Mouse (Mus musculus): Measurements from ENCODE around the gene Mb21d2.

Gene Mb21d2

GRCm38 (mm10) chr16:28928815-28929685 is at the start of gene Mb21d2:
Gene Mb21d2, minus strand, starts transcription at chr16:28929673.
- DNase-seq, result peak; percentile 68

GRCm38 (mm10) chr16:28966236-28966635 is 36.8 kb upstream of the Mb21d2 start:
- DNase-seq, result no peak

GRCm38 (mm10) chr16:28964048-28964447 is 34.6 kb upstream of the Mb21d2 start:
- no peak for DNase-seq

- DNase-seq, result no peak
Observed at GRCm38 (mm10) chr16:28962987-28963386, 33.5 kb upstream of the Mb21d2 start.

GRCm38 (mm10) chr16:28949810-28950209 is 20.3 kb upstream of the Mb21d2 start:
- no peak for DNase-seq

GRCm38 (mm10) chr16:28943254-28943653 is 13.8 kb upstream of the Mb21d2 start:
- DNase-seq, result no peak

GRCm38 (mm10) chr16:28936181-28936792 is 6.8 kb upstream of the Mb21d2 start:
- DNase-seq, result no peak

GRCm38 (mm10) chr16:28935701-28936100 is 6.2 kb upstream of the Mb21d2 start:
- DNase-seq, result no peak

GRCm38 (mm10) chr16:28931213-28931612 is 1.7 kb upstream of the Mb21d2 start:
- DNase-seq, result peak; percentile 33

GRCm38 (mm10) chr16:28930426-28930825 is 953 bp upstream of the Mb21d2 start:
- no peak for DNase-seq

GRCm38 (mm10) chr16:28929686-28930291 is 316 bp upstream of the Mb21d2 start:
- peak; percentile 77 for DNase-seq

GRCm38 (mm10) chr16:28928466-28928814 is 1.0 kb downstream of the Mb21d2 start:
- DNase-seq, result no peak

- DNase-seq, result peak; percentile 84
Observed at GRCm38 (mm10) chr16:28927381-28927780, 2.1 kb downstream of the Mb21d2 start.

- no peak for DNase-seq
Observed at GRCm38 (mm10) chr16:28919320-28919885, 10.1 kb downstream of the Mb21d2 start.

GRCm38 (mm10) chr16:28915362-28915761 is 14.1 kb downstream of the Mb21d2 start:
- no peak for DNase-seq

- no peak for DNase-seq
Observed at GRCm38 (mm10) chr16:28914709-28915108, 14.8 kb downstream of the Mb21d2 start.

GRCm38 (mm10) chr16:28911414-28912050 is 17.9 kb downstream of the Mb21d2 start:
- no peak for DNase-seq

- DNase-seq, result peak; percentile 31
Observed at GRCm38 (mm10) chr16:28906370-28907275, 22.9 kb downstream of the Mb21d2 start.

GRCm38 (mm10) chr16:28905567-28906289 is 23.7 kb downstream of the Mb21d2 start:
- DNase-seq, result peak; percentile 92

GRCm38 (mm10) chr16:28902620-28903565 is 26.6 kb downstream of the Mb21d2 start:
- DNase-seq, result no peak

All from kidney, adult 9 months (tissue).